8 mouse cellular contexts compared by ENCODE assay signal in genomic region chr7:135165155-135165554, GRCm38 (mm10).
DNase-seq lines count a peak whose midpoint lies in the region; ATAC-seq and TF ChIP-seq lines count a peak whose summit lies in the region.

No protein-coding gene starts in this region.

- H3K27me3 ChIP-seq in ES-Bruce4 (ENCODE audit: control insufficient read depth, insufficient read depth, low read length, poor library complexity, severe bottlenecking) = no peaks in the 10 kb centered on the region
- H3K27me3 ChIP-seq in heart, postnatal 0 days (ENCODE audit: control insufficient read depth, insufficient read depth, low read length) = no peaks in the 10 kb centered on the region
- no peaks in the 10 kb centered on the region for H3K27me3 ChIP-seq in stomach, postnatal 0 days (ENCODE audit: control insufficient read depth, insufficient read depth, low read length)

- H3K36me3 ChIP-seq in ES-Bruce4 (ENCODE audit: control insufficient read depth, insufficient read depth, low read length, poor library complexity, severe bottlenecking) = no peaks in the 10 kb centered on the region
- H3K36me3 ChIP-seq in heart, postnatal 0 days (replicated peaks; ENCODE audit: control insufficient read depth, insufficient read depth, low read length) = peaks cover 48% of the 10 kb centered on the region
- H3K36me3 ChIP-seq in stomach, postnatal 0 days (ENCODE audit: control insufficient read depth, insufficient read depth, low read length) = peaks cover 12% of the 10 kb centered on the region

- TF ChIP-seq CTCF in ES-Bruce4 (IDR thresholded peaks at IDR 0.05; ENCODE audit: low read depth, low read length) = peak; percentile 80
- TF ChIP-seq CTCF in heart, postnatal 0 days (IDR thresholded peaks at IDR 0.05; ENCODE audit: low read depth) = peak; percentile 79
- TF ChIP-seq CTCF in stomach, postnatal 0 days (IDR thresholded peaks at IDR 0.05; ENCODE audit: low read depth) = peak; percentile 85

- no peaks in the 10 kb centered on the region for H3K9me3 ChIP-seq in ES-Bruce4 (replicated peaks; ENCODE audit: control insufficient read depth, insufficient read depth, low read length, poor library complexity, severe bottlenecking)
- no peaks in the 10 kb centered on the region for H3K9me3 ChIP-seq in heart, postnatal 0 days (replicated peaks; ENCODE audit: control insufficient read depth, low read length)
- no peaks in the 10 kb centered on the region for H3K9me3 ChIP-seq in stomach, postnatal 0 days (ENCODE audit: control insufficient read depth, low read length)

- no peak overlapping the region for H3K4me2 ChIP-seq in heart, postnatal 0 days (ENCODE audit: low read depth, low read length)
- no peak overlapping the region for H3K4me2 ChIP-seq in stomach, postnatal 0 days (replicated peaks; ENCODE audit: low read depth)

- no peak overlapping the region for H3K27ac ChIP-seq in ES-Bruce4 (ENCODE audit: insufficient read depth, low read length)
- no peak overlapping the region for H3K27ac ChIP-seq in heart, postnatal 0 days (ENCODE audit: low read depth)
- H3K27ac ChIP-seq in stomach, postnatal 0 days (replicated peaks) = no peak overlapping the region

- TF ChIP-seq POLR2A in ES-Bruce4 (IDR thresholded peaks at IDR 0.05; ENCODE audit: insufficient read depth, low read length) = no peak

- ATAC-seq in heart, postnatal 0 days (ENCODE audit: insufficient read depth, low read depth) = 0 out of 2 replicates have a peak, but pooled peaks have one; percentile 64
- ATAC-seq in stomach, postnatal 0 days (ENCODE audit: low FRiP score, low TSS enrichment) = 0 out of 2 replicates have a peak, but pooled peaks have one; percentile 53

- DNase-seq in ZHBTc4 (ENCODE audit: low read depth, low spot score) = peak; percentile 93
- peak; percentile 40 to 42 for DNase-seq in cerebellum, postnatal 36 days
- peak; percentile 32 for DNase-seq in heart, postnatal 0 days (ENCODE audit: low spot score)
- peak; percentile 20 for DNase-seq in layer of hippocampus, adult 9-10 months (ENCODE audit: low spot score)
- DNase-seq in lung, postnatal 25 days (ENCODE audit: low spot score) = peak; percentile 44
- peak; percentile 57 for DNase-seq in stomach, postnatal 0 days (ENCODE audit: low spot score)
- DNase-seq in spleen, postnatal 14 days (ENCODE audit: low spot score in 2 of 2) = no peak

- no peak overlapping the region for H3K4me3 ChIP-seq in ES-Bruce4 (ENCODE audit: low read depth, low read length)
- no peak overlapping the region for H3K4me3 ChIP-seq in heart, postnatal 0 days (ENCODE audit: low read depth, low read length)
- H3K4me3 ChIP-seq in stomach, postnatal 0 days (ENCODE audit: low read depth, low read length) = no peak overlapping the region

- no peaks in the 10 kb centered on the region for H3K4me1 ChIP-seq in ES-Bruce4 (ENCODE audit: control insufficient read depth, insufficient read depth, low read length)
- no peaks in the 10 kb centered on the region for H3K4me1 ChIP-seq in heart, postnatal 0 days (ENCODE audit: control insufficient read depth, insufficient read depth)
- no peaks in the 10 kb centered on the region for H3K4me1 ChIP-seq in stomach, postnatal 0 days (replicated peaks; ENCODE audit: control insufficient read depth, insufficient read depth)

- H3K9ac ChIP-seq in ES-Bruce4 (ENCODE audit: low read depth, poor library complexity, severe bottlenecking) = no peak overlapping the region
- no peak overlapping the region for H3K9ac ChIP-seq in heart, postnatal 0 days (replicated peaks; ENCODE audit: low read depth, low read length)
- no peak overlapping the region for H3K9ac ChIP-seq in stomach, postnatal 0 days (ENCODE audit: low read length)

- no peak for TF ChIP-seq EP300 in ES-Bruce4 (IDR thresholded peaks at IDR 0.05; ENCODE audit: insufficient read depth, low read depth, low read length)
- TF ChIP-seq EP300 in heart, postnatal 0 days (IDR thresholded peaks at IDR 0.05; ENCODE audit: low read depth) = no peak
- no peak for TF ChIP-seq EP300 in stomach, postnatal 0 days (optimal IDR thresholded peaks at IDR 0.05)

- WGBS in heart, postnatal 0 days = 32% methylated on average over 3 of the region's 3 CpGs
- WGBS in stomach, postnatal 0 days = 31% methylated on average over 3 of the region's 3 CpGs

Comparison
In these comparisons a context has a peak if more than half of its experiments do, and no peak if none do; other contexts are left out.
1. DNase-seq: peak in ZHBTc4 (single experiment), cerebellum, postnatal 36 days (2 of 2), heart, postnatal 0 days (single experiment), layer of hippocampus, adult 9-10 months (single experiment), lung, postnatal 25 days (single experiment) and stomach, postnatal 0 days (single experiment); none in spleen, postnatal 14 days (0 of 2).
2. Peak in every context shown above with its lines, with median percentiles within 50 percentile points of each other: CTCF ChIP-seq.